Mouse (Mus musculus) hindbrain, postnatal 0 days (tissue): ENCODE measurements around the gene Fdps. TPM values are rescaled to one million over a fixed set of nuclear protein-coding genes. Genes with fewer than 3 reads are reported as not detected.

Experiments used
- ATAC-seq: fragments of 200-750 bp; cut with Nextera tagmentation; 2 replicates; pipeline ENCODE4 v1.8.0; 2017; ENCODE audit warnings: mild to moderate bottlenecking, moderate TSS enrichment, moderate library complexity
- DNase-seq: peaks from one replicate; pipeline ENCODE4 v3.0.0-alpha.2; 2015; ENCODE audit warnings: low spot score
- H3K27ac ChIP-seq: fragments of 300-500 bp; sonication (generic); 2 replicates; pipeline ENCODE4 v1.5.1; 2014; ENCODE audit warnings: mild to moderate bottlenecking
- H3K27me3 ChIP-seq: fragments of 300-500 bp; sonication (generic); 2 replicates; pipeline ENCODE4 v1.6.1; 2014; ENCODE audit warnings: low read length, mixed read lengths; ENCODE audit not compliant: insufficient read depth
- H3K36me3 ChIP-seq: fragments of 300-500 bp; sonication (generic); 2 replicates; pipeline ENCODE4 v1.6.1; 2014; ENCODE audit warnings: low read length, mixed read lengths; ENCODE audit not compliant: insufficient read depth
- H3K4me1 ChIP-seq: fragments of 300-500 bp; sonication (generic); 2 replicates; pipeline ENCODE4 v1.6.1; 2014; ENCODE audit warnings: antibody characterized with exemption, low read length, mixed read lengths; ENCODE audit not compliant: insufficient read depth
- H3K4me2 ChIP-seq: fragments of 300-500 bp; sonication (generic); 2 replicates; pipeline ENCODE4 v1.6.1; 2014; ENCODE audit warnings: low read depth, mild to moderate bottlenecking, low read length, moderate library complexity, mixed read lengths
- H3K4me3 ChIP-seq: fragments of 300-500 bp; sonication (generic); 2 replicates; pipeline ENCODE4 v1.5.1; 2014; ENCODE audit warnings: low read length
- H3K9ac ChIP-seq: fragments of 300-500 bp; sonication (generic); replicated peaks from 2 replicates; pipeline ENCODE4 v1.6.1; 2014; ENCODE audit warnings: mild to moderate bottlenecking, low read length, moderate library complexity, mixed read lengths
- H3K9me3 ChIP-seq: fragments of 300-500 bp; sonication (generic); 2 replicates; pipeline ENCODE4 v1.6.1; 2016; ENCODE audit warnings: low read length, mixed read lengths
- CTCF ChIP-seq: IDR thresholded peaks from 2 replicates; pipeline ENCODE4 v1.5.1; 2016; ENCODE audit warnings: antibody characterized with exemption, control low read depth, low read depth
- WGBS: fragments of 180-500 bp; shearing (Covaris S2); extraction: QIAGEN DNeasy Blood & Tissue Kit; methylation state at CpG from one replicate; pipeline ENCODE4 v1.1.7; 2014; 5-methylcytosine and 5-hydroxymethylcytosine counted together
- polyA plus RNA-seq: library from polyadenylated mRNA; unstranded; fragments of >200 nt; fragmentation: Nextera tagmentation; extraction: Ambion mirVana; gene quantifications from 2 replicates; pipeline ENCODE4 v1.2.1, GENCODE M21; 2015
- total RNA-seq: library from RNA; depleted of rRNA; stranded (reverse); fragments of >200 nt; gene quantifications from 2 replicates; pipeline ENCODE4 v1.2.3, GENCODE M21; 2014; rRNA removed

Gene Fdps
- total and polyA plus RNA-seq, 2 experiments from 2014 or later, result 340 to 341 TPM

GRCm38 (mm10) chr3:89058783-89059182 lies 43.0 kb downstream of the Fdps start:
- ATAC-seq, result no peak
- WGBS, result 75% methylated on average over 3 of the region's 3 CpGs
- H3K4me3 ChIP-seq, result no peak overlapping the region
- H3K36me3 ChIP-seq, result peaks cover 79% of the 10 kb centered on the region
- peak; percentile 60 for TF ChIP-seq CTCF
- DNase-seq, result peak; percentile 46
- H3K4me2 ChIP-seq, result no peak overlapping the region
- H3K9me3 ChIP-seq, result no peaks in the 10 kb centered on the region
- no peaks in the 10 kb centered on the region for H3K27me3 ChIP-seq
- H3K4me1 ChIP-seq, result no peaks in the 10 kb centered on the region
- no peak overlapping the region for H3K9ac ChIP-seq
- H3K27ac ChIP-seq, result no peak overlapping the region

GRCm38 (mm10) chr3:89058361-89058760 lies 43.4 kb downstream of the Fdps start:
- H3K27me3 ChIP-seq, result no peaks in the 10 kb centered on the region
- DNase-seq (no peak), ATAC-seq (no peak)
- no peak overlapping the region for H3K4me2 ChIP-seq
- WGBS, result 93% methylated on average over 9 of the region's 9 CpGs
- H3K9me3 ChIP-seq, result no peaks in the 10 kb centered on the region
- H3K4me3 ChIP-seq, result no peak overlapping the region
- H3K4me1 ChIP-seq, result no peaks in the 10 kb centered on the region
- peaks cover 77% of the 10 kb centered on the region for H3K36me3 ChIP-seq
- no peak overlapping the region for H3K27ac ChIP-seq
- no peak for TF ChIP-seq CTCF
- no peak overlapping the region for H3K9ac ChIP-seq

Other genes with a start within 250 kb of the Fdps start
- gene Msto1, start 188.0 kb downstream of the Fdps start, total RNA-seq, result 40.5 and 47.9 TPM in 2 replicates
- gene Msto1, start 188.0 kb downstream of the Fdps start, polyA plus RNA-seq, result 45.9 and 48.8 TPM in 2 replicates
- 18.3 and 22.1 TPM in 2 replicates for gene Ash1l, start 151.3 kb downstream of the Fdps start, total RNA-seq
- 14.4 and 16.1 TPM in 2 replicates for gene Ash1l, start 151.3 kb downstream of the Fdps start, polyA plus RNA-seq
- 53.6 and 69.7 TPM in 2 replicates for gene Dap3, start 150.8 kb downstream of the Fdps start, total RNA-seq
- gene Dap3, start 150.8 kb downstream of the Fdps start, polyA plus RNA-seq, result 117 and 118 TPM in 2 replicates
- gene Rusc1, start 8.6 kb downstream of the Fdps start, total RNA-seq, result 190 and 197 TPM in 2 replicates
- 86.0 and 95.6 TPM in 2 replicates for gene Rusc1, start 8.6 kb downstream of the Fdps start, polyA plus RNA-seq
- gene Gm43738, start 860 bp downstream of the Fdps start, total RNA-seq, result not detected in 2 replicates
- gene Gm43738, start 860 bp downstream of the Fdps start, polyA plus RNA-seq, result not detected in 2 replicates
- not detected in 2 replicates for gene Pklr, start 34.2 kb upstream of the Fdps start, total RNA-seq
- 0.10 and 0.21 TPM in 2 replicates for gene Pklr, start 34.2 kb upstream of the Fdps start, polyA plus RNA-seq
- gene Hcn3, start 58.2 kb upstream of the Fdps start, total RNA-seq, result 83.8 and 85.7 TPM in 2 replicates
- 33.5 and 38.1 TPM in 2 replicates for gene Hcn3, start 58.2 kb upstream of the Fdps start, polyA plus RNA-seq
- gene Clk2, start 62.8 kb upstream of the Fdps start, total RNA-seq, result 36.3 and 43.1 TPM in 2 replicates
- gene Clk2, start 62.8 kb upstream of the Fdps start, polyA plus RNA-seq, result 13.3 and 13.7 TPM in 2 replicates
- gene Scamp3, start 75.5 kb upstream of the Fdps start, total RNA-seq, result 60.4 and 77.5 TPM in 2 replicates
- 139 and 143 TPM in 2 replicates for gene Scamp3, start 75.5 kb upstream of the Fdps start, polyA plus RNA-seq
- 15.2 and 19.7 TPM in 2 replicates for gene Fam189b, start 81.2 kb upstream of the Fdps start, total RNA-seq
- 29.1 and 29.2 TPM in 2 replicates for gene Fam189b, start 81.2 kb upstream of the Fdps start, polyA plus RNA-seq
- 62.5 and 77.4 TPM in 2 replicates for gene Gba, start 101.0 kb upstream of the Fdps start, total RNA-seq
- gene Gba, start 101.0 kb upstream of the Fdps start, polyA plus RNA-seq, result 45.8 and 46.8 TPM in 2 replicates
- gene Thbs3, start 113.2 kb upstream of the Fdps start, total RNA-seq, result 29.4 and 37.9 TPM in 2 replicates
- gene Thbs3, start 113.2 kb upstream of the Fdps start, polyA plus RNA-seq, result 36.8 and 37.2 TPM in 2 replicates
- gene Mtx1, start 125.1 kb upstream of the Fdps start, total RNA-seq, result 103 and 130 TPM in 2 replicates
- 186 TPM in 2 replicates for gene Mtx1, start 125.1 kb upstream of the Fdps start, polyA plus RNA-seq
- 1.9 TPM in 2 replicates for gene Muc1, start 127.1 kb upstream of the Fdps start, total RNA-seq
- gene Muc1, start 127.1 kb upstream of the Fdps start, polyA plus RNA-seq, result 0.82 and 1.5 TPM in 2 replicates
- gene Krtcap2, start 144.0 kb upstream of the Fdps start, total RNA-seq, result 74.9 and 111 TPM in 2 replicates
- 250 and 268 TPM in 2 replicates for gene Krtcap2, start 144.0 kb upstream of the Fdps start, polyA plus RNA-seq
- 97.9 and 101 TPM in 2 replicates for gene Trim46, start 144.3 kb upstream of the Fdps start, total RNA-seq
- 42.9 and 49.8 TPM in 2 replicates for gene Trim46, start 144.3 kb upstream of the Fdps start, polyA plus RNA-seq
- gene Dpm3, start 157.4 kb upstream of the Fdps start, total RNA-seq, result 295 and 347 TPM in 2 replicates
- 95.5 and 97.8 TPM in 2 replicates for gene Dpm3, start 157.4 kb upstream of the Fdps start, polyA plus RNA-seq
- 30.1 and 30.8 TPM in 2 replicates for gene Slc50a1, start 168.6 kb upstream of the Fdps start, total RNA-seq
- 47.2 and 49.1 TPM in 2 replicates for gene Slc50a1, start 168.6 kb upstream of the Fdps start, polyA plus RNA-seq
- 3.9 and 5.9 TPM in 2 replicates for gene Efna1, start 179.2 kb upstream of the Fdps start, total RNA-seq
- 7.4 and 10.9 TPM in 2 replicates for gene Efna1, start 179.2 kb upstream of the Fdps start, polyA plus RNA-seq
- 107 and 171 TPM in 2 replicates for gene Efna3, start 221.0 kb upstream of the Fdps start, total RNA-seq
- 57.0 and 61.4 TPM in 2 replicates for gene Efna3, start 221.0 kb upstream of the Fdps start, polyA plus RNA-seq
- 7.6 and 9.6 TPM in 2 replicates for gene Efna4, start 236.1 kb upstream of the Fdps start, total RNA-seq
- 3.5 and 4.2 TPM in 2 replicates for gene Efna4, start 236.1 kb upstream of the Fdps start, polyA plus RNA-seq
- 94.4 and 107 TPM in 2 replicates for gene Adam15, start 248.0 kb upstream of the Fdps start, total RNA-seq
- 67.6 and 73.2 TPM in 2 replicates for gene Adam15, start 248.0 kb upstream of the Fdps start, polyA plus RNA-seq